23 mouse cellular contexts compared by ENCODE assay signal in genomic region chr10:86025906-86026305, GRCm38 (mm10). TPM values are rescaled to one million over a fixed set of nuclear protein-coding genes. Genes with fewer than 3 reads are reported as not detected.
DNase-seq lines count a peak whose midpoint lies in the region; ATAC-seq and TF ChIP-seq lines count a peak whose summit lies in the region.
"Had no signal": no experiment of that assay in that cellular context is flagged by ENCODE, and none has a peak within 500 bp of the region (broad histone marks: within the 10 kb centered on the region; RNA-seq: fewer than 3 reads in every experiment).

No protein-coding gene starts in this region.

- peaks cover 25% of the 10 kb centered on the region for H3K36me3 ChIP-seq in heart, embryonic 13.5 days
- H3K36me3 ChIP-seq in liver, embryonic 13.5 days = peaks cover 48% of the 10 kb centered on the region
- peaks cover 41% of the 10 kb centered on the region for H3K36me3 ChIP-seq in liver, postnatal 0 days (replicated peaks; ENCODE audit: insufficient read depth, low read length)

- H3K9ac ChIP-seq in heart, embryonic 13.5 days = no peak overlapping the region
- H3K9ac ChIP-seq in liver, embryonic 13.5 days = peak overlapping the region; percentile 58
- H3K9ac ChIP-seq in liver, postnatal 0 days (replicated peaks) = no peak overlapping the region; the same call in 1 of the 2 replicates
- H3K9ac ChIP-seq: embryonic facial prominence, embryonic 15.5 days; forebrain, embryonic 13.5 days; forebrain, postnatal 0 days; heart, embryonic 15.5 days; hindbrain, embryonic 14.5 days had no signal

- peaks cover 11% of the 10 kb centered on the region for H3K4me1 ChIP-seq in heart, embryonic 13.5 days
- H3K4me1 ChIP-seq in liver, embryonic 13.5 days (replicated peaks) = peaks cover 65% of the 10 kb centered on the region
- peaks cover 16% of the 10 kb centered on the region for H3K4me1 ChIP-seq in liver, postnatal 0 days (ENCODE audit: insufficient read depth)

- TF ChIP-seq CTCF in liver, postnatal 0 days (IDR thresholded peaks at IDR 0.05; ENCODE audit: low read depth) = no peak

- TF ChIP-seq EP300 in liver, postnatal 0 days (IDR thresholded peaks at IDR 0.05; ENCODE audit: low read depth) = no peak

- H3K27me3 ChIP-seq in heart, embryonic 13.5 days (replicated peaks) = no peaks in the 10 kb centered on the region
- no peaks in the 10 kb centered on the region for H3K27me3 ChIP-seq in liver, embryonic 13.5 days
- H3K27me3 ChIP-seq in liver, postnatal 0 days (ENCODE audit: insufficient read depth, low read length) = no peaks in the 10 kb centered on the region
- H3K27me3 ChIP-seq: embryonic facial prominence, embryonic 15.5 days; forebrain, embryonic 13.5 days; heart, embryonic 15.5 days had no signal

- DNase-seq in heart, adult 11 months = no peak
- peak; percentile 36 for DNase-seq in liver, embryonic 13.5 days
- DNase-seq in liver, postnatal 0 days = no peak
- DNase-seq in layer of hippocampus, adult 11-12 months (ENCODE audit: low spot score) = no peak
- no peak for DNase-seq in MN1 (ENCODE audit: low spot score)
- DNase-seq: adrenal gland, adult 2 months; adrenal gland, postnatal 36 days; cerebellum, adult 8-10 months; cerebellum, postnatal 14 days; embryo, embryonic 11 days; forebrain, postnatal 0 days; gastrocnemius, postnatal 14 days; heart, postnatal 14 days had no signal

- 0 out of 2 replicates have a peak overlapping the region, but pooled peaks have one; percentile 42 for H3K27ac ChIP-seq in heart, embryonic 13.5 days (replicated peaks)
- peak overlapping the region; percentile 98 for H3K27ac ChIP-seq in liver, embryonic 13.5 days
- peak overlapping the region; percentile 92 for H3K27ac ChIP-seq in liver, postnatal 0 days (ENCODE audit: low read depth)
- H3K27ac ChIP-seq: embryonic facial prominence, embryonic 15.5 days; forebrain, embryonic 13.5 days; heart, embryonic 15.5 days; hindbrain, embryonic 14.5 days had no signal

- peak overlapping the region; percentile 16; the same call in 1 of the 2 replicates for H3K4me2 ChIP-seq in heart, embryonic 13.5 days
- peak overlapping the region; percentile 63 for H3K4me2 ChIP-seq in liver, embryonic 13.5 days
- peak overlapping the region; percentile 62 for H3K4me2 ChIP-seq in liver, postnatal 0 days (ENCODE audit: low read depth, low read length)
- H3K4me2 ChIP-seq: embryonic facial prominence, embryonic 15.5 days; forebrain, embryonic 13.5 days; heart, embryonic 15.5 days; hindbrain, embryonic 14.5 days had no signal

- H3K9me3 ChIP-seq in heart, embryonic 13.5 days = no peaks in the 10 kb centered on the region
- H3K9me3 ChIP-seq in liver, embryonic 13.5 days (replicated peaks) = no peaks in the 10 kb centered on the region
- no peaks in the 10 kb centered on the region for H3K9me3 ChIP-seq in liver, postnatal 0 days (ENCODE audit: low read length)
- H3K9me3 ChIP-seq: embryonic facial prominence, embryonic 15.5 days; forebrain, embryonic 13.5 days; heart, embryonic 15.5 days had no signal

- no peak overlapping the region for H3K4me3 ChIP-seq in heart, embryonic 13.5 days
- peak overlapping the region; percentile 33 for H3K4me3 ChIP-seq in liver, embryonic 13.5 days (replicated peaks)
- peak overlapping the region; percentile 19; the same call in 1 of the 2 replicates for H3K4me3 ChIP-seq in liver, postnatal 0 days (ENCODE audit: low read depth, low read length)
- H3K4me3 ChIP-seq: embryonic facial prominence, embryonic 15.5 days; forebrain, embryonic 13.5 days; heart, embryonic 15.5 days had no signal

- WGBS in heart, embryonic 13.5 days = 74% methylated on average over 2 of the region's 2 CpGs
- 34% methylated on average over 2 of the region's 2 CpGs for WGBS in liver, embryonic 13.5 days (ENCODE audit: insufficient replicate concordance)
- WGBS in liver, postnatal 0 days (ENCODE audit: insufficient replicate concordance) = 55% methylated on average over 2 of the region's 2 CpGs

- no peak for ATAC-seq in heart, embryonic 13.5 days (ENCODE audit: extremely low read depth, insufficient number of reproducible peaks, low FRiP score, low TSS enrichment)
- peak; percentile 23 for ATAC-seq in erythroid progenitor cell, adult 5-6 weeks (replicated peaks; ENCODE audit: low FRiP score, poor library complexity, severe bottlenecking)
- peak; percentile 29 for ATAC-seq in liver, embryonic 13.5 days (ENCODE audit: low read depth)
- ATAC-seq in liver, postnatal 0 days = peak; percentile 11; the same call in 1 of the 2 replicates
- no peak for ATAC-seq in monocyte, adult 5-6 weeks (replicated peaks; ENCODE audit: insufficient number of reproducible peaks, low FRiP score, low TSS enrichment, poor library complexity, severe bottlenecking)
- ATAC-seq: forebrain, embryonic 13.5 days; forebrain, postnatal 0 days had no signal

RNA-seq across cellular contexts. Expression of gene Fbxo7, which starts 4.1 kb away (rescaled TPM):
- polyA plus RNA-seq in heart, embryonic 13.5 days (2015; fragmentation: Nextera tagmentation; extraction: Ambion mirVana) = 21.2 and 22.6 TPM in 2 replicates
- 140 and 157 TPM in 2 replicates for total RNA-seq in erythroid progenitor cell, adult 5-6 weeks (2015; ENCODE audit: low replicate concordance)
- 120 and 183 TPM in 2 replicates for total RNA-seq in erythroid progenitor cell, adult 5-6 weeks (2017; ENCODE audit: low replicate concordance)
- polyA plus RNA-seq in liver, embryonic 13.5 days (2015; fragmentation: Nextera tagmentation; extraction: Ambion mirVana) = 69.0 and 74.3 TPM in 2 replicates
- polyA plus RNA-seq in liver, postnatal 0 days (2015; fragmentation: Nextera tagmentation; extraction: Ambion mirVana) = 28.7 and 28.9 TPM in 2 replicates
- total RNA-seq in monocyte, adult 5-6 weeks (2017) = 12.6 to 20.6 TPM (median 16.5 TPM) in 3 replicates

RNA-seq across cellular contexts. Expression of gene Bpifc, which starts 14.2 kb away (rescaled TPM):
- polyA plus RNA-seq in heart, embryonic 13.5 days (2015; fragmentation: Nextera tagmentation; extraction: Ambion mirVana) = not detected in 2 replicates
- not detected in 2 replicates for total RNA-seq in erythroid progenitor cell, adult 5-6 weeks (2015; ENCODE audit: low replicate concordance)
- total RNA-seq in erythroid progenitor cell, adult 5-6 weeks (2017; ENCODE audit: low replicate concordance) = not detected in 2 replicates
- not detected in 2 replicates for polyA plus RNA-seq in liver, embryonic 13.5 days (2015; fragmentation: Nextera tagmentation; extraction: Ambion mirVana)
- not detected in 2 replicates for polyA plus RNA-seq in liver, postnatal 0 days (2015; fragmentation: Nextera tagmentation; extraction: Ambion mirVana)
- total RNA-seq in monocyte, adult 5-6 weeks (2017) = not detected in 3 replicates
- total RNA-seq: gastrocnemius, adult 18-20 months; gastrocnemius, postnatal 14 days; heart, postnatal 14 days had no signal
- polyA plus RNA-seq: C2C12; embryonic facial prominence, embryonic 11.5 days; forebrain, embryonic 13.5 days; heart, embryonic 15.5 days; hindbrain, embryonic 14.5 days had no signal

Comparison
In these comparisons a context has a peak if more than half of its experiments do, and no peak if none do; other contexts are left out.
1. ATAC-seq: peak in erythroid progenitor cell, adult 5-6 weeks (single experiment), liver, embryonic 13.5 days (single experiment) and liver, postnatal 0 days (single experiment); none in heart, embryonic 13.5 days (single experiment) and monocyte, adult 5-6 weeks (single experiment).
2. H3K27ac ChIP-seq: peak in every context shown above with its lines; median percentile 98 in liver, embryonic 13.5 days; 92 in liver, postnatal 0 days; 42 in heart, embryonic 13.5 days.
3. Peak in every context shown above with its lines, with median percentiles within 50 percentile points of each other: H3K4me2 ChIP-seq.